Mouse (Mus musculus) embryonic facial prominence, embryonic 15.5 days (tissue): Measurements from ENCODE around the gene Lingo3. TPM values are rescaled to one million over a fixed set of nuclear protein-coding genes. Genes with fewer than 3 reads are reported as not detected.

Experiments used
- ATAC-seq: fragments of 200-750 bp; cut with Nextera tagmentation; 2 replicates; pipeline ENCODE4 v1.8.0; 2017; ENCODE audit warnings: low read depth, moderate TSS enrichment; ENCODE audit not compliant: insufficient number of reproducible peaks, low FRiP score, low TSS enrichment
- H3K27ac ChIP-seq: fragments of 300-500 bp; sonication (generic); replicated peaks from 2 replicates; pipeline ENCODE4 v1.5.1; 2015; ENCODE audit warnings: mild to moderate bottlenecking, inconsistent platforms
- H3K27me3 ChIP-seq: fragments of 300-500 bp; sonication (generic); 2 replicates; pipeline ENCODE4 v1.6.1; 2015; ENCODE audit warnings: inconsistent platforms
- H3K36me3 ChIP-seq: fragments of 300-500 bp; sonication (generic); 2 replicates; pipeline ENCODE4 v1.6.1; 2015; ENCODE audit warnings: mild to moderate bottlenecking, inconsistent platforms
- H3K4me1 ChIP-seq: fragments of 300-500 bp; sonication (generic); 2 replicates; pipeline ENCODE4 v1.6.1; 2015; ENCODE audit warnings: inconsistent platforms
- H3K4me2 ChIP-seq: fragments of 300-500 bp; sonication (generic); replicated peaks from 2 replicates; pipeline ENCODE4 v1.6.1; 2015; ENCODE audit warnings: mild to moderate bottlenecking, inconsistent platforms
- H3K4me3 ChIP-seq: fragments of 300-500 bp; sonication (generic); replicated peaks from 2 replicates; pipeline ENCODE4 v1.5.1; 2015; ENCODE audit warnings: mild to moderate bottlenecking, inconsistent platforms
- H3K9ac ChIP-seq: fragments of 300-500 bp; sonication (generic); 2 replicates; pipeline ENCODE4 v1.6.1; 2015; ENCODE audit warnings: inconsistent platforms
- H3K9me3 ChIP-seq: fragments of 300-500 bp; sonication (generic); replicated peaks from 2 replicates; pipeline ENCODE4 v1.6.1; 2016; ENCODE audit warnings: inconsistent platforms
- WGBS: fragments of 180-500 bp; shearing (Covaris S2); methylation state at CpG from one replicate; pipeline ENCODE4 v1.1.7; 2015; 5-methylcytosine and 5-hydroxymethylcytosine counted together
- polyA plus RNA-seq: library from polyadenylated mRNA; unstranded; fragments of >200 nt; fragmentation: Nextera tagmentation; extraction: Ambion mirVana; gene quantifications from 2 replicates; pipeline ENCODE4 v1.2.1, GENCODE M21; 2015

Lingo3 gene
- polyA plus RNA-seq, 1 experiment from 2014 or later, result 2.5 TPM

DNA sequence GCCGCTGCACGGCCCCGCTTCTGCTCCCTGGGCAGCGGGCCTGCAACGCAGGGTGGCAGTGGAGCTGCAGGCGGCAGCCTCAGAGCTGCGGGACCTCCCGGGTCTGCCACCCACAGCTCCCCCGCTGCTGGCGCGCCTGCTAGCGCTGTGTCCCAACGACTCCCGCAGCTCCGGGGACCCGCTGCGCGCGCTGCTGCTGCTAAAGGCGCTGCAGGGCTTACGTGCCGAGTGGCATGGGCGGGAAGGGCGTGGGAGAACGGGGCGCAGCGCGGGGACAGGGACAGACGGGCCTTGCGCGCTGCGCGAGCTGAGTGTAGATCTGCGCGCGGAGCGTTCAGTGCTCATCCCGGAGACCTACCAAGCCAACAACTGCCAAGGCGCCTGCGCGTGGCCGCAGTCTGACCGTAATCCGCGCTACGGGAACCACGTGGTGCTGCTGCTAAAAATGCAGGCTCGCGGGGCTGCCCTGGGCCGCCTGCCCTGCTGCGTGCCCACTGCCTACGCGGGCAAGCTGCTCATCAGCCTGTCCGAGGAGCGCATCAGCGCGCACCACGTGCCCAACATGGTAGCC, 36.7 kb downstream of the Lingo3 start:
- Histone ChIP-seq H3K9me3 (no peaks in the 10 kb centered on the region), H3K27ac (peak overlapping the region; percentile 86), H3K27me3 (peaks cover 26% of the 10 kb centered on the region), H3K4me3 (peak overlapping the region; percentile 47), H3K36me3 (peaks cover 33% of the 10 kb centered on the region), H3K9ac (peak overlapping the region; percentile 37), H3K4me2 (peak overlapping the region; percentile 92), H3K4me1 (peaks cover 44% of the 10 kb centered on the region)
- under 1% methylated on average over 55 of the region's 58 CpGs for WGBS
- ATAC-seq, result peak; percentile 80

DNA sequence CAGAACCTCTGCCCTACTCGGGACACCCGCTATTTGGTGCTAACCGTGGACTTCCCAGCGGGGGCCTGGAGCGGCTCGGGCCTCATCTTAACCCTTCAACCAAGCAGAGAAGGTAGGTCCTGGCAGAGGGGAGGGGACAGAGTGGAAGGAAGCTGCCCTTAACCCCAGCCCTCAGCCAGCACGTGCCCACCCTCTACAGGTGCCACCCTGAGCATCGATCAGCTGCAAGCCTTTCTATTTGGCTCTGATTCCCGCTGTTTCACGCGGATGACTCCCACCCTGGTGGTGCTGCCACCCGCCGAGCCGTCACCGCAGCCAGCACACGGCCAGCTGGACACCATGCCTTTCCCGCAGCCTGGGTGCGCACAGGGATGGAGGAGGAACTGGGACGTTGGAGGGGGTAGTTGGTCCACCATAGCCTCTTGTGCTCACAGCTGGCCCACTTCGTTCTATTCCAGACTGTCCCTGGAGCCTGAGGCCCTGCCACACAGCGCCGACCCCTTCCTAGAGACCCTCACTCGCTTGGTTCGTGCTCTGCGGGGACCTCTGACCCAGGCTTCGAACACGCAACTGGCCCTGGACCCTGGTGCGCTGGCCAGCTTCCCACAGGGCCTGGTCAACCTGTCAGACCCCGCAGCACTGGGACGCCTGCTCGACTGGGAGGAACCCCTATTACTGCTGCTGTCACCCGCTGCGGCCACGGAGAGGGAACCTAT, 37.3 kb downstream of the Lingo3 start:
- Histone ChIP-seq H3K36me3 (peaks cover 39% of the 10 kb centered on the region), H3K27ac (peak overlapping the region; percentile 86), H3K4me3 (peak overlapping the region; percentile 47), H3K27me3 (peaks cover 26% of the 10 kb centered on the region), H3K4me2 (peak overlapping the region; percentile 92), H3K9ac (peak overlapping the region; percentile 37), H3K4me1 (peaks cover 44% of the 10 kb centered on the region), H3K9me3 (no peaks in the 10 kb centered on the region)
- ATAC-seq, result no peak
- 40% methylated on average over 34 of the region's 34 CpGs for WGBS

DNA sequence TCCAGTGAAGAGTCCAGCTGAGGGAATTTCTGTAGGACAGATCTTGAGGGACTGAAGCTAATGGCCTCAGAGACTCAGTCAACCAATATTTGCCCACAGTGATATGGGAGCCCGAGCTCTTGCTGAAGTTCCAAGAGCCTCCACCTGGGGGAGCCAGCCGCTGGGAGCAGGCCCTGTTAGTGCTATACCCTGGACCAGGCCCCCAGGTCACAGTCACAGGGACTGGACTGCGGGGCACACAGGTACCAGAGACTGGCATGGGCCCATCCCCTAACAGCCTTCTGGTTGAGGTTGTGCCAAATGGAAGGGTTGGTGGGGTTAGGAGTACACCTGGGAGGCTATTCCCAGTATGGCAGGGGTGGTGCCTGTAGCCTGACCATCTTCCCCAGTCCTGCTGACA, 37.9 kb downstream of the Lingo3 start:
- Histone ChIP-seq H3K4me2 (no peak overlapping the region), H3K27ac (no peak overlapping the region), H3K36me3 (peaks cover 45% of the 10 kb centered on the region), H3K9me3 (no peaks in the 10 kb centered on the region), H3K9ac (no peak overlapping the region), H3K27me3 (peaks cover 26% of the 10 kb centered on the region), H3K4me3 (no peak overlapping the region), H3K4me1 (peaks cover 44% of the 10 kb centered on the region)
- WGBS, result 18% methylated on average over 3 of the region's 3 CpGs
- peak; percentile 3; the same call in 1 of the 2 replicates for ATAC-seq

DNA sequence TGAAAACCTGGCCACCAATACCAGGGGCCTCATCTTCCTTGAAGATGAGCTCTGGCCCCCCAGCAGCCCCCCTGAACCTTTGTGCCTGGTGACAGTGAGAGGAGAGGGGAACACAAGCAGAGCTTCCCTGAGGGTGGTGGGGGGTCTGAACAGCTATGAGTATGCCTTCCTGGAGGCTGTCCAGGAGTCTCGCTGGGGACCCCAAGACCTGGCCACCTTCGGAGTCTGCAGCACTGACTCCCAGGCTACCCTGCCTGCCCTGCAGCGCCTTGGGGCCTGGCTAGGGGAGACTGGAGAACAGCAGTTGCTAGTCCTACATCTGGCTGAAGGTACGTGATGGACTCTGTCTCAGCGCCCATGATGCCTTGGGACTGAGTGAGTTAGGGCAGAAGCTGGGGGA, 38.5 kb downstream of the Lingo3 start:
- no peak overlapping the region for H3K4me2 ChIP-seq
- no peak overlapping the region for H3K27ac ChIP-seq
- H3K9me3 ChIP-seq, result no peaks in the 10 kb centered on the region
- H3K27me3 ChIP-seq, result peaks cover 21% of the 10 kb centered on the region
- no peak overlapping the region for H3K4me3 ChIP-seq
- WGBS, result 73% methylated on average over 5 of the region's 5 CpGs
- peaks cover 47% of the 10 kb centered on the region for H3K4me1 ChIP-seq
- H3K9ac ChIP-seq, result no peak overlapping the region
- peaks cover 45% of the 10 kb centered on the region for H3K36me3 ChIP-seq
- no peak for ATAC-seq

GRCm38 (mm10) chr10:80804916-80805315, 38.9 kb downstream of the Lingo3 start, which contains the start of gene Amh:
TSS of gene Amh (plus strand) at chr10:80805243.
- Histone ChIP-seq H3K27ac (no peak within 1 kb of the TSS), H3K9me3 (no peaks in the 10 kb centered on the region), H3K4me1 (peaks cover 47% of the 10 kb centered on the region), H3K9ac (no peak within 1 kb of the TSS), H3K27me3 (peaks cover 18% of the 10 kb centered on the region), H3K4me3 (no peak within 1 kb of the TSS), H3K36me3 (peaks cover 45% of the 10 kb centered on the region), H3K4me2 (no peak within 1 kb of the TSS)
- 68% methylated on average over 6 of the region's 6 CpGs for WGBS
- ATAC-seq, result no peak

DNA sequence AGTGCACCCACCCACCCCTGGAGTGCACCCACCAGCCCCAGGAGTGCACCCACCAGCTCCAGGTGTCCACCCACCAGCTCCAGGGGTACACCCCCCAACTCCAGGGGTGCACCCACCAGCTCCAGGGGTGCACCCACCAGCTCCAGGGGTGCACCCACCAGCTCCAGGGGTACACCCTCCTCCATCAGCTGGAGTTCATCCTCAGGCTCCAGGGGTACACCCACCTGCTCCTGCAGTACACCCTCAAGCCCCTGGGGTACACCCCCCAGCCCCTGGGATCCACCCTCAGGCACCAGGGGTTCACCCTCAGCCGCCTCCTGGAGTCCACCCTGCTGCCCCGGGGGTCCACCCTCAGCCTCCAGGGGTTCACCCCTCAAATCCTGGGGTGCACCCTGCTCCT, 39.5 kb downstream of the Lingo3 start:
- Histone ChIP-seq H3K9ac (no peak overlapping the region), H3K27me3 (peaks cover 14% of the 10 kb centered on the region), H3K4me2 (no peak overlapping the region), H3K27ac (no peak overlapping the region), H3K36me3 (peaks cover 45% of the 10 kb centered on the region), H3K4me1 (peaks cover 51% of the 10 kb centered on the region), H3K9me3 (no peaks in the 10 kb centered on the region), H3K4me3 (no peak overlapping the region)
- WGBS, result 100% methylated on average over 2 of the region's 2 CpGs
- no peak for ATAC-seq

DNA sequence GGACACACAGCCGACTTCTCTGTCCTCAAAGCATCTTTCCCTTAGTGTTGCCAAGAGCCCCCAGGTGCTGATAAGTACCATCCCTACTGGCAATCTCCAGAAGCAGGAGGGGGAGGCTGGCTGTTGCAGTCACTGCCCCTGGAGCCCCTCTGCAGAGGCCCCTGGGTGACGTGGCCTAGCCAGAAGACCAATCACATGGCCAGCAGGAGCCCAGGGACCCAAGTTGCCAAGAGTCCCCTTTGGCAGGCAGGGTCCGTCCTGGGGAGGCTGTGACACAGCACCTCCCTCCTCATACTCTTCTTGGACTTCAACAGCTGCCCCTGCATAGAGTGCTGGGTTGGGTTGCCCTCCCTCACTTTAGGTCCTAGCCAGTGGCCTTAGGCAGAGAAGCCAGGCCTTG, 40.8 kb downstream of the Lingo3 start:
- no peak overlapping the region for H3K27ac ChIP-seq
- H3K27me3 ChIP-seq, result peaks cover under 1% of the 10 kb centered on the region; the same call in 1 of the 2 replicates
- no peak overlapping the region for H3K4me3 ChIP-seq
- 86% methylated on average over 3 of the region's 3 CpGs for WGBS
- no peaks in the 10 kb centered on the region for H3K9me3 ChIP-seq
- peaks cover 45% of the 10 kb centered on the region for H3K36me3 ChIP-seq
- H3K4me2 ChIP-seq, result no peak overlapping the region
- H3K9ac ChIP-seq, result no peak overlapping the region
- ATAC-seq, result no peak
- peaks cover 38% of the 10 kb centered on the region for H3K4me1 ChIP-seq

DNA sequence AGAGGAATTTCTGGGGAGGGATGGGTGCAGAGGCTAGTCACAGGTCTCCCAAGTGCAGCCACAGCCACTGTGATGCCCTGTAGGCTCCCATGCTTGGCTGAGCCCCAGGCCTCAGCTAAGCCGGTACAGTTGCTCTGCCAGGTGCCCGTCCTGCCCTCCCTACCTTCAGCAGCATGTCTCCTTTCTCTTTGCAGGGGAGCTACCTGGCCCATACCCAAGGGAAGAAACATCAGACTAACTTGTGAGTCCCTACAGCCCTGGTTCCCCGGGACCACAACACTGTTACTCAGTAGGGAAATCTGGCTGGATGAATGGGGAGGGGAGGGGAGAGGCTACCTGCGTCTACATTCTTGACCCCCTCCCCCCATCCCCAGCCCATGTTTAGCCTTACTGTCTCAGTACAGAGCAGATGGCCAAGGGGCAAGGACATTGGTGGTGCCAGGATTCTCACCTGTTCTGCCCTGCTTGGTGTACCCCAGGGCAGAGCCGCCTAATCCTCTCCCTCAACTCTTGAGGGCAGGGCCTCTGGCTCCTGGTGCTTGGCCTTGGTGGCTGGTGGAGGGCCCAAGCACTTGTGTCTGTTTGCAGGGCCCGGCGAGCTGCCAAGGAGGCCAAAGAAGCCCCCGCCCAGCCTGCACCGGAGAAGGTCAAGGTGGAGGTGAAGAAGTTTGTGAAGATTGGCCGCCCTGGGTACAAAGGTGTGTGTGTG, 41.5 kb downstream of the Lingo3 start:
- Histone ChIP-seq H3K36me3 (peaks cover 45% of the 10 kb centered on the region), H3K9me3 (no peaks in the 10 kb centered on the region), H3K4me1 (peaks cover 32% of the 10 kb centered on the region), H3K27ac (no peak overlapping the region), H3K4me2 (no peak overlapping the region), H3K27me3 (no peaks in the 10 kb centered on the region), H3K9ac (no peak overlapping the region), H3K4me3 (no peak overlapping the region)
- no peak for ATAC-seq
- 87% methylated on average over 10 of the region's 10 CpGs for WGBS

GRCm38 (mm10) chr10:80799070-80799566, 44.7 kb downstream of the Lingo3 start:
- Histone ChIP-seq H3K4me2 (peak overlapping the region; percentile 69), H3K36me3 (peaks cover 56% of the 10 kb centered on the region), H3K27ac (peak overlapping the region; percentile 99), H3K9ac (peak overlapping the region; percentile 92), H3K4me3 (peak overlapping the region; percentile 94), H3K4me1 (peaks cover 33% of the 10 kb centered on the region), H3K27me3 (no peaks in the 10 kb centered on the region), H3K9me3 (no peaks in the 10 kb centered on the region)
- no peak for ATAC-seq
- WGBS, result 2% methylated on average over 18 of the region's 18 CpGs

- Histone ChIP-seq H3K4me2 (peak within 1 kb of the TSS; percentile 69), H3K4me1 (peaks cover 33% of the 10 kb centered on the region), H3K27me3 (no peaks in the 10 kb centered on the region), H3K9me3 (no peaks in the 10 kb centered on the region), H3K9ac (peak within 1 kb of the TSS; percentile 92), H3K27ac (peak within 1 kb of the TSS; percentile 99), H3K4me3 (peak within 1 kb of the TSS; percentile 94), H3K36me3 (peaks cover 56% of the 10 kb centered on the region)
- peak; percentile 92 for ATAC-seq
- WGBS, result under 1% methylated on average over 102 of the region's 104 CpGs
Measured at GRCm38 (mm10) chr10:80798150-80799006, 45.5 kb downstream of the Lingo3 start, which contains the start of the genes Sf3a2 and Plekhj1. TSS of gene Sf3a2 (plus strand) at chr10:80798198. TSS of gene Plekhj1 (minus strand) at chr10:80798626.
